Mouse (Mus musculus): ENCODE measurements around the gene Myh13.

The Myh13 gene

DNA sequence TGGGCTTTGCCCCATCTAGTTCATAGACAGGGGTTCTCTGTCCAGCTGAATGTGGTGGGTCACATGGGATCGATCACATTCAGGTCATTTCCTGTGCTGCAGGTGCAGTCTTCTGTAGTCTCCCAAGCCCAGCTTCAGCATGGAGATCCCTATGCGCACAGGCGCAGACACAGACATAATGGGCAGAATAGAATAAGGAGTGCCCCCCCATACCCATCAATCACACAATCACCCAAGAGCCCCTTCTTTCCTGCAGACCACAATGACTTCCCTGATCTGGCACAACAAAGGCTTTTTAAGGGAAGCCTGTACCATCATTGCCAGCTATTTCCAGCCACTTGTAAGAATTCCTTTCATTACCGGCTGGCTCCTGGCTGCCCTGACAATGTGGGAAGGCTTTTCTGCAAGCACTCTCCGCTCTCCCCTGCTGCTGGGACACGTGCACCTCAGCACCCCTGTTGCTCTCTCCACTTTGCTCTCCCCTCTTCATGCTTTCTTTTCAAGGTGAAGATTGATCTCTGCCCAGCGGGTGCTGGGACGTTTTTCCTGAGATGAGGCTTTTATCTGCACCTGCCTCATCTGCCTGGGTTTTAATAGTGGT, 65.5 kb downstream of the Myh13 start:
- no peak for DNase-seq (ENCODE audit: low read depth, low spot score)

DNA sequence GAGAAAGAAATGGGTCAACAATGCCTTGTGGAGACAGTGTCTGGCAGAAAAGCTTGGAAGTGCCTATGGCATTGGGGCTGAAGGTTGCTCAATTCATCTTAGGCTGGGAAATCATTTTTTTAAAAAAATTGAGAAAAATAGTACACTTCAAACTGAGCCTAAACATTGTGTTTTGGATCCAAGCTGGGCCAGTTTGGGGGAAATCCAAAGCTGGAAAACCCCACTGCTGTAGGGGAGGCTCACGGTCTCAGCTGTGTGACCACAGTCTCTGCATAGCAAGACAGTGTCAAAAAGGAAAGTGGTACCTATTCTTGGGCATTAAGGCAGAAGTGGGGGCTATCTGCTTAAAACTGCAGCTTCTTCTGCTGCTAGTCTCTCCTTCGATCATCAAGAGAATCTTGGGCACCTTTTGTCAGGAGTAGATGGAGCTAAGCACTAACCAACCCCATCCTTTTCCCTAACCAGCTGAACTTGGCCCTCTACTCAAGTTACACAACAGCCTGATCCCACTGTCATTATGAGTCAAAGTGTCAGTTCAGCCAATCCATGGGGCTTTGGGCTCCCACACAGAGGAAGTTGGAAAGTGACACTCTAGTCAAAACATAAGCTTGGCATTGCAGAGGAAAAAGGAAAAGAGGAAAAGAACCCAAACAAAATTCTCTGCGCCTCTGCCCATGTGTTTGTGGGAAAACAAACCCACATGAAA, 69.4 kb downstream of the Myh13 start:
- no peak for DNase-seq (ENCODE audit: low read depth, low spot score)

DNA sequence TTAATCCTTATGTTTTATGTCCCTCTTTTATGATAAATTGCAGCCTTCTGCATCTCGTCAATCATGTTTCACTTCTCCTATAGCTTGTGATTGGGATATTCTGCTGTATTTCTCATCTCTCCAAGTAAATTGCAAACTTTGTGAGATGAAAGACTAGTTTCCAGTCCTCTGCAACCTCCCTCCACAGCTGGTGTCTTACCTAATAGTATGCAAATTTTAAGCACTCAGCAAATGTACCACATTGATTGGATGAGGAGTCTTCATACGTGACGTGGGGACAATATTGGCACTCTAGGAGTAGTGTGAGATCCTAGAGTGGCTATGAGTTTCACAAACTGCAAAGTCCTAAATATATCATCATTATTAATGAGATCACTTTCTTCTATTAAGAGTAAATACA, 70.9 kb downstream of the Myh13 start:
- DNase-seq (ENCODE audit: low read depth, low spot score): no peak

DNA sequence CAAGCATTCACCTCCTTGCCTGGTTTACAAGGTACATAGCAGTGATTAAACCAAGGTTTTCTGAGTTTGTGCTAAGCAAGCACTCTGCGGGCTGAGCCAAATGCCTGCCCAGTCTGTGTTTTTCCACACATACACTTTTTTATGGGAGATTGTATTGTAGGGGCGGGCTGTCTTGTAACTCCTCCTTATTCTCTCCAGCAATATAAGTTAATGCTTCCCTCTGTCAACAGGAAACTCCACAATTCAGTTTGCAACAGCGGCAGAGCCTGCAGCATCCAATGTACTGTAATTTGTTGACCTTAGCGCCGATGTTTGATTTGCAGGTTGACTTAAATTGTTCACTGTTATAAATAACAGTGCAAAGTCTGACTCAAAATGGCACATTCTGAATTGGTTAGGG, 79.5 kb downstream of the Myh13 start:
- no peak for DNase-seq (ENCODE audit: low read depth, low spot score)

DNA sequence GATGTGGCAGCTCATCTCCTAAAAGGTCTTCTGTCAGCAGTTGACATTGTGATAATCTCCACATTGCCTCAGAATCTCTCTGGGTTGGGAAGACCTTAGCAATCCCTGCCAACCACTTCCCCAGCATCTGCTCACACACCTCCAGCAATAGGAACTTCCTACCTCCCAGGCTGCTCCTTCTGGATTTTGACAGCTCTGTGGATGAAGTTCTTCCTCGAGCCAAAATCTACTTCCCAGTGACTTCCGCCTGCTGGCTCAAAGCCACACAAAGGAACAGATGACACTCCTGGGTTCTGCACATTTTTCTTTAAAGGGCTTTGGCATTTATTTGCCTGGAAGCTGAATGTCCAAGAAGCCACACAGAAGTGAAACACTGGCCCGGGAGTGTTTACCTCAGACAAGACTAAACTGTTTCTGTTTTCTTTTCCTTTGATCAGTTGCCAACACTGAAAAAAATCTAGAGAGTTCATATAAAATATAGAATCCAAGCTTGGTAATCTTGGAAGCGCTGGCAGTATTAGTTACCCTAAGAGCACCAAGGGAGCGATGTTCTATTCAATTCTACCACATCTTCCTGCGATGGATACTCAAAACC, 93.0 kb downstream of the Myh13 start:
- no peak for DNase-seq (ENCODE audit: low read depth, low spot score)

Data from c-Kit-negative CD71-positive TER-119-positive erythroid progenitor cells, embryonic 14.5 days (primary cell).